Mouse (Mus musculus) NIH3T3 (cell line): ENCODE data around the gene Inca1.
A peak's percentile ranks its signal among the peaks of the same experiment; 100 is the strongest.

Source experiments
- DNase-seq: peaks from one replicate; pipeline ENCODE4 v3.0.0-alpha.2; 2012; ENCODE audit warnings: low read depth

The Inca1 gene

DNA sequence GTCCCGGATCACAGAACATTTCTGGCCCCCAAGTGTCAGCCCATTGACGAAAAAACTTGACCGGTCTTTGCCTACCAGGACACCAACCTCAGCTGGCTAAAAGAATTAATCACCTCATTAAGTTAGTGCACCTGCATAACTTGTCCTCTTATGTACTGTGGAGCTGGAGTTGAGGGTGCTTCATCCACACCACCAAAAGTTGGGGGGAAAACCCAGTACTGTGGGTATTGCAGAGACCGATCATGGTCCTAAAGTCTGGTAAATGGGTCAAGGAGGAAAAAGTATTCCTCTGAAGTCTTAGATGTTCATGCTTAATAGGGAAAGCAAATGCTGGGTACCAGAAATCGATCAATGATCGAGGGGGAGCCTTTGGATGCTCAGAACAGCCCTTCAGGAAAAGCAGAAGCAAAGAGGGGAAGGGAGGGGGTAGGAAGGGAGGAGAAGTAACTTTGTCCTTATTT lies 47.0 kb downstream of the Inca1 start:
- no peak for DNase-seq

DNA sequence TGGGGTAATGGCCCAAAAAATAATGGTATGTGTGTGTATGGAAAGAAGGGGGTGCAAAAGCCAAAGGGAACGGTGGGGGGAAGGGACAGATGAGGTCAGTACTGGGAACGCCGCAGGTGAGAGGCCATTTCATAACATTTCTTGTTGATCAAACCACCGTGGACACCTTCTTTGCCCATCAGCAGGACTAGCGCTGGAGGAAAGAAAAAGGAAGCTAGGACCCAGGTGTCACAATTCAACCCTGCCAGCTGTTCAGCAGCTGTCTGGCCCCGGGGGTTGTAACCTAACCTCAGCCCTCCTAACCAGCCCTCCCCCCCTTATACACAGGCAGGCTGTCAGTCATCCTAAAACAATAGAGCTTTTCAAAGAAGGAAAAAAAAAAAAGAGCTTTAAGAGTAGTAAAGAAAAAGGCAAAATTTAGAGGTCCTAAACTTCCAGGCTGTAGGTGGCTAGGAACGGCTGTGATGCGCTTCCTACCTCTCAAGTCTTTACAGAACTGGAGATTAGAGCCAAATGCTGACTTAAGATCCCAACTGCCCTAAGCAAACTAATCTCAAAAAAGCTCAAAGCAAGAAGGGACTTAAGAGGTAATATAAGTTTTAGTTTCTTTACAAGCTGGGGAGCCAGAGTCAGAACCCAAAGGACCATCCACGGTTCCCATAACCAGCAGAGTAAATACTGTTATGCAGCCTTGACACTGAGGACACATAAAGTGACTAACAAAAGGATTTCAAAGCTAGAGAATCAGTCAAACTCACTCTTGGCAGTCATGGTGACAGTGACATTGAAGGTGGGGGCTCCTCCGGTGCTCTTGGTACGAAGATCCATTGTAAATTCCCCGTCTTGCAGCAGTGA lies 47.7 kb downstream of the Inca1 start:
- peak; percentile 55 for DNase-seq

DNA sequence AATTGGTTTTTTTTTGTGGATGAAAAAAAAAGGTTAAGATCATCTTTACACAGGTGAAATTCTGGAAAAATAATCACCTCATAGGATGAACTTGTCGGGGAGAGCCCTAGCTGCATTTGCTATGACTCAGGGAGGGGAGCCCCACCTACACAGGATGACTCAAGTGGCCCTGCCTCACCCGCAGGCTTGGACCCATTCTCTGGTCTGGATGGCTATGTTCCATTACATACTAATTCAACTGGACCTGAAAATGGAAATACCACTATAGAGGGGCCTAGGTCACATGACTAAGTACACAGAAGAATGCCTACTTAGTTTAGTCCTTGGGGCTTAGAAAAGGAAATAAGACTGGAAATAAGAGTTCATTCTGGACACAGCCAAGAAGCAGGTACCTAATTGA lies 48.6 kb downstream of the Inca1 start:
- peak; percentile 85 for DNase-seq

DNA sequence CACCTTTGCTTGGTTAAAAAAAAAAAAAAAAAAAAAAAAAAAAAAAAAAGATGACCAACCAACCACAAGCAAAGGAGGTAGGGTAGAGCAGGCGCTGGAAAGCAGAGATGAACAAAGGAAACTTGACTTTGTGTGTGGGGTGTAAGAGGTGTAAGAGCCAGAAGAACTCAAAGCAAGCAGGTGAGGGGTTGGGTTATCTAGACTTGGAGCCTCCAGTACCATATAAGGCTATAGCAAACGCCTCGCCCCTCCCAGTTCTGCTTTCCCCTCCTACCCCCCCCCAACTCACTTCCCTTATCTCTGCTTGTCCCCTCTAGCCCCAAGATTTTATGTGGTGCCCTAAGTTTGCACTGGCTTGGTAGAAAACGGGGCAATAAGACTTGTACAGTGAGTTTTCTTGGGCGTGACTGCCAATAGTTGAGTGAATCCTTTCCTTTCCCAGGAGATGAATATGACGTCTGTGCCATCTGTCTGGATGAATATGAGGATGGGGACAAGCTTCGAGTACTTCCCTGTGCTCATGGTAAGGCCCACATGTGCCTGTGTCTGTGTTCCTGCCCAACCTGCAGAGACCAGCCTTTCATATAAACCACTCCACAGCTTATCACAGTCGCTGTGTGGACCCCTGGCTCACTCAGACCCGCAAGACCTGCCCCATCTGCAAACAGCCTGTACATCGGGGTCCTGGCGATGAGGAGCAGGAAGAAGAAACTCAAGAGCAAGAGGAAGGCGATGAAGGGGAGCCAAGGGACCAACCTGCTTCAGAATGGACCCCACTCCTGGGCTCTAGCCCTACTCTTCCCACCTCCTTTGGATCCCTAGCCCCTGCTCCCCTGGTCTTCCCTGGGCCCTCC lies 49.4 kb downstream of the Inca1 start:
- no peak for DNase-seq

DNA sequence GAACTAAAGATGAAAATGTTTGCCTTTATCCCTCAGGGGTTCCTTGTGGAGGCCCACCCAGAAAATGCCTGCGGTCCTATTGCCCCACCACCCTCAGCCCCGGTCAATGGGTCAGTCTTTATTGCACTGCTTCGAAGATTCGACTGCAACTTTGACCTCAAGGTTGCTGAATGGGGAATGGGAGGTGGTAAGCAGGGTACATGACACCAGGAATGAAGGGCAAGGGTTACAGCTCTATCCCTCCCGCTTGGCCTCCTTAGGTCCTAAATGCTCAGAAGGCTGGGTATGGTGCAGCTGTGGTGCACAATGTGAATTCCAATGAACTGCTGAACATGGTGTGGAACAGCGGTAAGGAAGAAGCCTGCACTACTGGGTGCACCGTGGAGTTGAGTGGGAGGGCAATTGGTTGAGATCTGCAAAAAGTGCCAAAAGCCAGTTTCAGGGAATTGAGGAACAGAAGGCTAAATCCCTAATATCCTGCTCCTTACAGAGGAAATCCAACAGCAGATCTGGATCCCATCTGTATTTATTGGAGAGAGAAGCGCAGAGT lies 50.7 kb downstream of the Inca1 start:
- DNase-seq: no peak

DNA sequence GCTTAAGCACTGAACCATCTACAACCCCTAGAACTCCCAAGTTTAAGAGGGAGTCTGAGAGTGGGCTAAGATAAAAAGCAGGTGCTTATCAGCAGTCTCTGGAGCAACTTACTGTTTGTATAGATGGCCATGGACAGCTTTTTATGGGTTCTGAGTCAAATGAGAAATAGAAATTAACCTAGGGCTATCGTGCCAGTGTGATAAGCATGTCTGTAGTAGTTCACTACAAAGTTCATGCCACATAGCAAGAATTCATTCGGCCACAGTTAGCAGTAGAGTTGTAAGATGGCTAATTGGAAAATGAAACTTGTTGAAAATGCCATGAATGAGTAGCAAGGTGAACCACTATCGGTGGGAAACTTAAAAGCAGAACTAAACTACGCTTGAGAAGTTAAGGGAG lies 51.4 kb downstream of the Inca1 start:
- no peak for DNase-seq

DNA sequence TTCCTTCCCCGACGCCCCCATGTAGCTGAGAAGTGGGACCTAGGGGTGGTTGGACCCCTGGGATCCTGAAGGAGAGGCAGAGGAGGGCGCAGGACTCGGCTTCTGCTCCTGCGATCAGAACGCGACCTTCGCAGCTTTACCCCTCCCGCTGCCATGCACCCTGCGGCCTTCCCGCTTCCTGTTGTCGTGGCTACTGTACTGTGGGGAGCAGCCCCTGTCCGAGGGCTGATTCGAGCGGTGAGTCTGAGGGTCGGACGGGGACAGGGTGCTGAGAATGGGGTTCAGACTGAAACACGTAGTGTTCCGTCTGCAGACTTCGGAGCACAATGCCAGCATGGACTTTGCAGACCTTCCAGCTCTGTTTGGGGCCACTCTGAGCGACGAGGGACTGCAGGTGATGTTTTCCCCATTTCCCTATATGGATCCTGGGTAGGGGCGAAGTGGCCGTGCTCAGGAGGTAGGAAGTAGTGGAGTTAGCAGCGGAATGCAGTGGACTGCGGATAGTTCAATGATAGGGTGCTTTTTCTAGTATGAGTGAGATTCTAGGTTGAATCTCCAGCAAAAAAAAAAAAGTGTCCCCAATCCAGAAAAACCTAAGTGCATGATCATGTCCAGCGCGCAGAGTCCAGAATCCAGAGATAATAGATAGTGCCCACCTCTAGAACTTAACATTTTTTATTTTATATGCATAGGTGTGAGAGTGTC lies 52.1 kb downstream of the Inca1 start:
- peak; percentile 52 for DNase-seq

DNA sequence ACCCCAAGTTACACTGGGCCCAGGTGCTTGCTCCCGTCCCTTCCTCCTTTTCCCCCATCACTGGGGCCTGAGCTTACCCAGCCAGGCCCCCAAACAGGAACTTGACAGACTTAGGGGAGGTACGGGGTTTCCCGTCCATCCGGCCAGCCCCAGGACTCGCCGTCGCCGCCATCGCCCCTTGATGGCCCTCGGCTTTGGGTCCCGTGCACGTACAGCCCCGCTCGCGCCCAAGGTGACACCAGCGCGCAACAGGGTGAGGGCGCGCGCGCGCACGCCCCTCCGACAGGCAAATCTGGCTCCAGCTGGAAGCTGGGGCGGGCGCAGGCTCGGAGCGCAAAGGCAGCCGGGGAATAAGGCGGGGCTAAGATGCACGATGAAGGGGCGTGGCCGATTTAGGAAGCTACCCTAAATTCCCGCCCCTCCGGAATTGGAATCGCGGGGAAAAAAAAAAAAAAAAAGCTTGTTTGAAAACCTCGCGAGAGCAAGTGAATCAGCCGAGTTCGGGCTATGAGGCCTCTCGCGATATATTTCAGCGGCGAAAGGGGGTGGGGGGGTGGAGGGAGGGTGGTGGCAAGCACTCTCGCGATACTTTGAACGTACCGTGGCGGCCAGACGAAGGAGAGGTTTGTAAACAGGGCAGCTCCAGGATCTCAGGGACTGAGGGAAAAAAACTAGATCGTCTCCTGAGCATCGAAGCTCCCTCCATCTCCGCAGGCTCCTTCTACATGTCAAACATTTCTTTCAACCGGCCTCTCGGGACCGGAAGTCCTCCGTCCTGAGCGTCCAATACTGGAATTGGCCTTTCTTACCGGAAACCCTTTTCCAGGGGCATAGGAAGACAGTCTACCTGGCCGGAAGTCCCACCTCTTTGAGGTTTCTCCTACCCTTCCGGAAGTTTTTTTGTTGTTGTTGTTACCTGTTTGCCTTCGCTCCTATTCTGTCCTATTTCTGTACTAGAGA lies 53.0 kb downstream of the Inca1 start, which contains the start of the genes Rnf167 and Slc25a11:
Rnf167 (plus strand) TSS at position 545 of the 960 bp plus-strand sequence.
Slc25a11 (minus strand) TSS at position 789 of the 960 bp plus-strand sequence.
- DNase-seq: peak; percentile 99

DNA sequence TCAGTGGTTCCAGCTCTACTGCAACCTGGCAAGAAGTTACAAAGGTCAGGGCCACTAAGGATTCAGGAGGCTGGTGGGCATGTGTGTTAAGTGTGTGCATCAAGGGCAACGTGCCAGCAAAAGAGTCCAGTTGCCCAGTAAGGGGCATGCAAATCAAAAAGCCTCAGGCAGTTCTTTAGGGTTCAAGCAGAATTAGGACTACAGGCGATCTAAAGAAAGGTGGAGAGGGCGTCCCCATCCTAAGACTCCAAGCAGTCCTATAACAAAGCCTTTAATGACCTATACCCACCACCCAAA lies 53.7 kb downstream of the Inca1 start:
- peak; percentile 52 for DNase-seq

DNA sequence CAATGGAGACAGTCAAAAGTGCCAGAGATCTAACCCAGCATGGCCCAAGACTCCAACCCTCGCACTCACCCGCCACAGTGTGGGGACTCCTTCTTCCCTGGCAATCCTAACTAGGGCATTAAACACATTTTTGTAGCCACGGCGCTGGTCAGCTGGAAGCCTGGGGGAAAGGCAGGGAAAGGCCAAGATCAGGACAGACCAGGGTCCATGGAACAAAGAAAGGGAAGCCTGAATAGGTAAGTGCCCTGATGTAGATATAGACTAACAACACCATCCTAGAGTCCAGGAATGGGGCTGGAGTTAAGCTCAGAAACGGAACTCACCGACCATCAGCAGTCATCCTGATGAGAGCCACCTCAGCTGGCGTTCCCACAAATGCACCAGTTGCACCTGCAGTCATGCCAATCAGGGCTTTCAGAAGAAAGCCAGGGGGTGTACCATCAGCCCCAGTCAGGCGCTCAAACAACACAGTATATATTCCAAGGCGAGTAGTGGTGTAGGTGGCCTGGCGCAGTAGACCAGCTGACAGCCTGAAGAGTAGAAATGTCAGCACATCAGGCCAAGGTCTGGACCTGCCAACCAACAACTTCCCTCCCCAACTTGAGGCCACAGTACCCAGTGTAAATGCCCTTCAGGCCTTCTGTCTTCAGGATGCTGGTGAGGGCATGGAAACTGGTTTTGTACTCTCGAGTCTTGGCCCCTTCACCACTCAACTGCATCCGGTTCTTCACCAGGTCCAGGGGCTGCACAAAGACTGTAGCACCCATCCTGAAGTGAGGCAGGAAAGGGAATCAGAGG lies 54.3 kb downstream of the Inca1 start:
- DNase-seq: no peak

DNA sequence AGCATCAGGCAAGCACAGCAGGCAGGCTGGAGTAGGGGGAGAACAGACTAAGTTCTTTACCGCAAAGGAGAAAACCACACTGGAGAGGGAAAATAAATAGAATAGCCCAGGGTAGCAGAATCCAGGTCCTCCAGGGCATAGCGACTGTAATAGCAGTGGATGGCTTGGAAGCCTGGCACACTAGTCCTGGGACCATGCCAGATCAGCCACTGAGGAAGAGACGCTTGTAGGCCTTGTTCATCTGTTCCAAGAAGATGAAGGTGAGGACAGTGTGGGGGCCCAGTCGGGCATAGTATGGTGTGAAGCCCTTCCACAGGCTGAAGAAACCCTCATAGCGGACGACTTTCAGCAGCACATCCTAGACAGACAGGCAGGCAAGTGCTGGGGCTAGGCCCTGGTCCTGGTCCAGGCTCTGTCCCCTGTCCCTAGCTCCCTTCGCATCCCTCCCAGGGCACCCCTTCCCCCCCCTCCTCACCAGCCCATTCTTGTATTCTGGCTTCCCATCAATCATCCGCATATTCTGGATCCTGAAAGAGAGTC lies 55.3 kb downstream of the Inca1 start:
- DNase-seq: no peak

DNA sequence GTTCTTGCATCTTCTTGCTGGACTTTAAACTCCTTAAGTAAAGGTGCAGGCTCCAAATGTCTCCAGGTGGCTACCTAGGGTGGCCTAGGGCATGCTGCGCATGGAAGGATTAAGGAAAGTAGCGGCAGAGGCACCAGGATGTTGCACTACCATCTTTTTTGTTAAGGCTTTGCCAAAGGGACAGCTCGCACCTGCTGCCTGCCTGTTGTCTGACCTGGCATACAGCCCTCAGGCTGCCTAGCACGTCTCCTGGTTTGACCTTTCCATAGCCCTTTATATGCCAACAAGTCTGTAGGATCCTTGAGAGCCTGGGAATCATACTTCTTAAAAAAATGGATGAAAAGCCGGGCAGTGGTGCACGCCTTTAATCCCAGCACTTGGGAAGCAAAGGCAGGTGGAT lies 56.9 kb downstream of the Inca1 start:
- no peak for DNase-seq

DNA sequence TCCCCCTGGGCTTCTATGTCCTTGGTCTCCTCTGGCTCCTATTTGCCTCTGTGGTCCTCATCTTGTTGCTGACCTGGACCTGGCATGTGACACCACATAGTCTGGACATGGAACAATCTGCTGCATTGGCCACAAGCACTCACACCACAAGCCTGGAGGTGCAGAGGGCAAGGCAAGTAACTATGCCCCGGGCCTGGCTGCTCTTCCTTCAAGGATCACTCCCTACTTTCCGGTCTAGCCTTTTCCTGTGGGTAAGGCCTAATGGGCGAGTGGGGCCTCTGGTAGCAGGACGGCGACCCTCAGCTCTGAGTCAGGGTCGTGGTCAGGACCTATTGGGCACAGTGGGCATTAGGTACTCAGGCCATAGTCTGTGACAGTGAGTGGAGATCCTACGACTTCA lies 58.7 kb downstream of the Inca1 start:
- no peak for DNase-seq

DNA sequence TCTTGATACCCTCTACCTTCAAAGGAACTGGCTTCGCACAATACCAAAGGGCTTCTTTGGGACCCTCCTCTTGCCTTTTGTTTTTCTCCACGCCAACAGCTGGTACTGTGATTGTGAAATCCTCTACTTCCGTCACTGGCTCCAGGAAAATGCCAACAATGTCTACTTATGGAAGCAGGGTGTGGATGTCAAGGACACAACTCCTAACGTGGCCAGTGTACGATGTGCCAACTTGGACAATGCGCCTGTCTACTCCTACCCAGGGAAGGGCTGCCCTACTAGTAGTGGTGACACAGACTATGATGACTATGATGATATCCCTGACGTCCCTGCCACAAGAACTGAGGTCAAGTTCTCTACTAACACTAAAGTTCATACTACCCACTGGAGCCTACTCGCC lies 60.0 kb downstream of the Inca1 start:
- DNase-seq: no peak

DNA sequence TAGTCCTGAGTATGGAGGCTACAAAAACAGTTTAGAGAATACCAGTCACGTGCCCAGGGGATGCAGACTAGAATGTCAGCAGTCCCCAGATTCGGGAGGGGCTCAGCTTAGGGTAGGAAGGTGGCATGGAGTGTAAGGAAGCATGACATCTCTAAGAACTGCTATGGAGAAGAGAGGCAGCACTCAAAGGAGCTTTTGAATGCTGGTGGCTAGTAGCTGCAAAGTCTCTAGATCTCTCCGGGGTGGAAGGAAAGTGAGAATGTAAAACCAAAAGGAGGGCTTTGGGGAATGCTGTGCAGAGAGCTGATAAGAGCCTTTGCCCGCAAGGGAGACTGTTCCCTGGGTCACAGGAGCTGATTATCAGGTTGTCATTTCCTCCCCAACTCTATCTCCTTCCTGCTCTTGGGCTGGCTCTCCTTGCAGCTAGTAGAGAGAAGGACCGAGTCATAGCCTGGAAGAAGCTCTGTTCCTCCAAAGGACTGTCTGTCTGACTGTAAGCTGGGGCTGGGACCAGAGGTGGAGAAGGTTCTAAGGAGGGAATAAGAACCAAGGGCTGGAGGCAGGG lies 61.2 kb downstream of the Inca1 start, which contains the start of gene Gp1ba:
Gp1ba (plus strand) TSS at position 409 of the 565 bp plus-strand sequence.
- no peak for DNase-seq
